Mouse (Mus musculus): Measurements from ENCODE around the gene Apom.
A peak's percentile ranks its signal among the peaks of the same experiment; 100 is the strongest.

The Apom gene

GRCm38 (mm10) chr17:35094475-35095365 lies 37.1 kb downstream of the Apom start:
- DNase-seq = no peak

- no peak for DNase-seq
Measured at GRCm38 (mm10) chr17:35092403-35093198, 39.2 kb downstream of the Apom start.

- no peak for DNase-seq
Measured at GRCm38 (mm10) chr17:35090166-35090932, 41.5 kb downstream of the Apom start.

GRCm38 (mm10) chr17:35088825-35089644 lies 42.8 kb downstream of the Apom start, which contains the start of gene Abhd16a:
Gene Abhd16a (plus strand): TSS chr17:35089263.
- peak; percentile 95 for DNase-seq

GRCm38 (mm10) chr17:35088151-35088550 lies 43.7 kb downstream of the Apom start:
- DNase-seq = no peak

GRCm38 (mm10) chr17:35085208-35085865 lies 46.5 kb downstream of the Apom start, which contains the start of gene Ly6g6f:
Gene Ly6g6f (minus strand): TSS chr17:35085610.
- no peak for DNase-seq

GRCm38 (mm10) chr17:35083929-35084497 lies 47.8 kb downstream of the Apom start:
- no peak for DNase-seq

GRCm38 (mm10) chr17:35082841-35083576 lies 48.8 kb downstream of the Apom start:
- DNase-seq = no peak

- no peak for DNase-seq
Measured at GRCm38 (mm10) chr17:35080710-35081109, 51.1 kb downstream of the Apom start.

- DNase-seq = no peak
Measured at GRCm38 (mm10) chr17:35080248-35080647, 51.6 kb downstream of the Apom start.

GRCm38 (mm10) chr17:35079778-35080177 lies 52.1 kb downstream of the Apom start:
- no peak for DNase-seq
